In the genomic region with DNA sequence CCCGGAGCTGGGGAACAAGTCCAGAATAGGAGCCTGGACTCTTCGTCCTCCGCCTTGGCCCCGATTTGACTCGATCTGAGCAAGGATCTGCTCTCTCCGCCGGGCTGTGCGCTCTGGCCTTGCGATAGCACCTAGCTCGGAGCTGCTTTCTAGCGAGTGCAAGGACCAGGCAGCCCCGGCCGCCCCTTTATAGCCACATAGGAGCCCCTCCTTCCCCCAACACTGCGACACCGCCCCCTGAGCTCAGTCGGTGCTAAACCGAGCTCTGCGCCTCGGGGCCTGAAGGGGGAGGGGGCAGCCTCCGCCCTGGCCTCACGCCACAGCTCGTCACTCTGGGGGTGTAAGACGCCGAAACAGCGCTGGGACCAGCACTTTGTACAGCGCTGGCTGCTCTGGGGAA, we compare ENCODE assay signal across 8 mouse cellular contexts. TPM values are rescaled to one million over a fixed set of nuclear protein-coding genes. Genes with fewer than 3 reads are reported as not detected.
A peak's percentile ranks its signal among the peaks of the same experiment; 100 is the strongest.
DNase-seq lines count a peak whose midpoint lies in the region; ATAC-seq and TF ChIP-seq lines count a peak whose summit lies in the region.

A gene (minus strand): TSS at position 160 of the 400 bp plus-strand sequence.

- peak; percentile 53 for TF ChIP-seq CTCF in kidney, postnatal 0 days (IDR thresholded peaks at IDR 0.05; ENCODE audit: low read depth)

- H3K36me3 ChIP-seq in forebrain, embryonic 12.5 days (replicated peaks) = peaks cover 5% of the 10 kb centered on the region
- H3K36me3 ChIP-seq in heart, embryonic 13.5 days = peaks cover 23% of the 10 kb centered on the region
- H3K36me3 ChIP-seq in kidney, postnatal 0 days (ENCODE audit: insufficient read depth, low read length) = peaks cover 11% of the 10 kb centered on the region

- DNase-seq in 3T3-L1 (ENCODE audit: low read depth, low spot score) (peak; percentile 97), liver (peak; percentile 78)
- peak; percentile 81 for DNase-seq in brain, adult 2 months (ENCODE audit: low read depth, low spot score)
- DNase-seq in kidney, postnatal 0 days (ENCODE audit: low spot score) = peak; percentile 97
- DNase-seq in neural tube, embryonic 10.5 days (ENCODE audit: extremely low spot score, low spot score) = peak; percentile 91
- DNase-seq in urinary bladder, postnatal 10 days (ENCODE audit: low spot score) = peak; percentile 66

- peak within 1 kb of the TSS; percentile 77 for H3K27ac ChIP-seq in forebrain, embryonic 12.5 days
- peak within 1 kb of the TSS; percentile 99 for H3K27ac ChIP-seq in heart, embryonic 13.5 days (replicated peaks)
- peak within 1 kb of the TSS; percentile 94 for H3K27ac ChIP-seq in kidney, postnatal 0 days

- peak within 1 kb of the TSS; percentile 72 for H3K9ac ChIP-seq in forebrain, embryonic 12.5 days
- peak within 1 kb of the TSS; percentile 96 for H3K9ac ChIP-seq in heart, embryonic 13.5 days
- peak within 1 kb of the TSS; percentile 88 for H3K9ac ChIP-seq in kidney, postnatal 0 days (ENCODE audit: low read depth, low read length)

- peaks cover 23% of the 10 kb centered on the region for H3K4me1 ChIP-seq in forebrain, embryonic 12.5 days
- H3K4me1 ChIP-seq in heart, embryonic 13.5 days = peaks cover 38% of the 10 kb centered on the region
- peaks cover 14% of the 10 kb centered on the region; the same call in 1 of the 2 replicates for H3K4me1 ChIP-seq in kidney, postnatal 0 days (replicated peaks; ENCODE audit: insufficient read depth, low read length)

- under 1% methylated on average over 26 of the region's 26 CpGs for WGBS in forebrain, embryonic 12.5 days
- under 1% methylated on average over 26 of the region's 26 CpGs for WGBS in heart, embryonic 13.5 days
- WGBS in kidney, postnatal 0 days = under 1% methylated on average over 25 of the region's 26 CpGs

- peak; percentile 84 for ATAC-seq in forebrain, embryonic 12.5 days (ENCODE audit: low FRiP score)
- peak; percentile 83 for ATAC-seq in heart, embryonic 13.5 days (ENCODE audit: extremely low read depth, insufficient number of reproducible peaks, low FRiP score, low TSS enrichment)
- ATAC-seq in kidney, postnatal 0 days (replicated peaks; ENCODE audit: low FRiP score, low read depth) = peak; percentile 90

- no peaks in the 10 kb centered on the region for H3K27me3 ChIP-seq in forebrain, embryonic 12.5 days
- no peaks in the 10 kb centered on the region for H3K27me3 ChIP-seq in heart, embryonic 13.5 days (replicated peaks)
- H3K27me3 ChIP-seq in kidney, postnatal 0 days (ENCODE audit: insufficient read depth, low read length) = no peaks in the 10 kb centered on the region

- H3K9me3 ChIP-seq in forebrain, embryonic 12.5 days = no peaks in the 10 kb centered on the region
- H3K9me3 ChIP-seq in heart, embryonic 13.5 days = no peaks in the 10 kb centered on the region
- no peaks in the 10 kb centered on the region for H3K9me3 ChIP-seq in kidney, postnatal 0 days (replicated peaks; ENCODE audit: low read length)

- H3K4me2 ChIP-seq in forebrain, embryonic 12.5 days = peak within 1 kb of the TSS; percentile 97
- H3K4me2 ChIP-seq in heart, embryonic 13.5 days = peak within 1 kb of the TSS; percentile 87
- peak within 1 kb of the TSS; percentile 75 for H3K4me2 ChIP-seq in kidney, postnatal 0 days (ENCODE audit: low read length)

- peak within 1 kb of the TSS; percentile 60 for H3K4me3 ChIP-seq in forebrain, embryonic 12.5 days (replicated peaks)
- peak within 1 kb of the TSS; percentile 88 for H3K4me3 ChIP-seq in heart, embryonic 13.5 days
- peak within 1 kb of the TSS; percentile 88 for H3K4me3 ChIP-seq in kidney, postnatal 0 days (replicated peaks; ENCODE audit: low read depth, low read length)

RNA-seq across cellular contexts. Expression of the gene that starts here (rescaled TPM):
- 10.3 and 14.3 TPM in 2 replicates for polyA plus RNA-seq in forebrain, embryonic 12.5 days (2016; fragmentation: Nextera tagmentation; extraction: Ambion mirVana)
- 52.0 and 53.6 TPM in 2 replicates for polyA plus RNA-seq in heart, embryonic 13.5 days (2015; fragmentation: Nextera tagmentation; extraction: Ambion mirVana)
- polyA plus RNA-seq in kidney, postnatal 0 days (2015; fragmentation: Nextera tagmentation; extraction: Ambion mirVana) = 75.9 and 82.8 TPM in 2 replicates

Comparison
In these comparisons a context has a peak if more than half of its experiments do, and no peak if none do; other contexts are left out.
1. Peak in every context shown above with its lines: DNase-seq, ATAC-seq, H3K4me3 ChIP-seq and H3K27ac ChIP-seq.